Mouse (Mus musculus) urinary bladder, postnatal 14 days (tissue): ENCODE measurements at regions not wholly inside any gene's neighbourhood (a gene's known extent, or its start where the extent isn't known, plus 50 kb on each side); places are given as distances from the start of the nearest gene placed in this dataset.

Experiments
- DNase-seq: peaks from one replicate; pipeline ENCODE4 v3.0.0; 2021; ENCODE audit warnings: low spot score

GRCm38 (mm10) chr5:119059223-119059622, 498.7 kb downstream of the Med13l start:
- no peak for DNase-seq

GRCm38 (mm10) chr5:119060886-119061285, 500.4 kb downstream of the Med13l start:
- DNase-seq = no peak

DNA sequence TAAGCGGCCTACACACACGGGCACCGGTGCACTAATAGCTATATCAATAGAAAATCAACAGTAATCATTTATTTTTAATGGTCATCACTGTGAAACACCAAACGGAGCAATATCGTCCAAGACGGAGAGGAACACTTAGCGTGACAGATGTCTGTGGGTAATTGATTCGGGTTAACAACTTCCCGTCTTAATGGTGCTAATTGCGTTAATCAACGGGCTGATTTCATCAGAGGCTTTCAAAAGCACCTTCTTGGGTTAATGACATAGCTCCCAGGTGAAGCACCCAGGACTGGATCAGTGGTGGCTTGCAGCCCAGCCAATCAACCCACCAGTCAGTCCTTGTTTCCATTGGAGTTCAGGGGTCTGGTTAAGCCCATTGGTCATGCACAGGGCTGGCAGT, 502.0 kb downstream of the Med13l start:
- DNase-seq = no peak

DNA sequence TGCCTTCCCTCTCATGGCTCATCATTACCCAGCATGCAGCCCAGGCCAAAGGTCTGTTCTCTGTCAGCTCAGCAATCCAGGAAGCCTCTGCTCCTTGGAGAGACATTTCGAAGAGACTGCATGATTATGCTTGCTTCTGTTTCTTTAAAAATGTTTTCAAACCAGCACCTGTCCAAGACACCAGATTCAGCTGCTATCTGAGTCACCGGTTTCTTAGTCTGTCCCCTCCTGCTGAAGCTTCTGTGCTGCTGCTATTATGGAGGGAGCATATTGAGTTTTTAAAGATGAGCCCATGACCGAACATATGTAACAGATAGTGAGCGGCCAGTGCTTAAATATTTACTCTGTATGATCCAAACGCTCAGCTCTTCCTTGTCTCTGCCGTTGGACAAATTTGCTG, 506.2 kb downstream of the Med13l start:
- no peak for DNase-seq

- peak; percentile 68 for DNase-seq
Observed at GRCm38 (mm10) chr5:119069765-119070333, 509.4 kb downstream of the Med13l start.

DNA sequence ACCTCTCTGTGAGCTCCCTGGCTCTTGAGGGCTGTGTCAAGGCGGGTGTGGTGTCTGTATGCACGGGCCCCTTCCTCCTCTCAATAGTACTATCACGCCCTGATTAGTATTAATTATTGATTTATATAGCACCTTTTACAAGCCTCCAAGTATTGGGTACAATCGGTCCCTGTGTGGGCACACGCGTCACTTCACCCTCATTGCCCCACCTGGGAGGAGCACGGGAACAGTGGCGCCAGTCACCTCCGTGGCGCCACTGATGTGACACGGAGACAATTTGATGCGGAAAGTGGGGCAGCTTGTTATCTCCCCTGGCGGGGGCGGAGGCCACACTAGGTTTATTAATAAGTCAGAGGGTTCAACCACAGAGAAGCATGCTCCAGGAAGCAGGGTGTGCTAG, 512.2 kb downstream of the Med13l start:
- DNase-seq = no peak

DNA sequence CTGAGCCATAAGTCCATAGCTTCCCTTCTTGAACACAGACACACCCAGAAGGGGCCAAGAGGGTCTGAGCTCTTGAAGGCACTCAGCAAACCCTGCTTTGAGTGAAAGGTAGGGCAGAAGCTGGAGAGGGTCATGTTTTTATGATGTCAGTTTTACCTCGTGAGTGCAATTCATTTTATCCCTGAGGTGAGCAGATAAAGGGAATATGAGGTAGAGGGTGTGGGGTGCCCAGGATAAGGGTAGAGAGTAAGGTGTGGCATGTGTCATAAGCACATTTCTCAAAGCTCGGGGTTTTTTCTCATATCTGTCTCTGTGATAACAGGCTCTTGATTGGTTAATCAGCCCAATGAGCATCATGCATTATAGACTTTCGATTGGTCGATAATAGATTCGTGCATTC, 520.3 kb downstream of the Med13l start:
- DNase-seq = no peak

GRCm38 (mm10) chr5:119082895-119083294, 522.4 kb downstream of the Med13l start:
- DNase-seq = peak; percentile 35

DNA sequence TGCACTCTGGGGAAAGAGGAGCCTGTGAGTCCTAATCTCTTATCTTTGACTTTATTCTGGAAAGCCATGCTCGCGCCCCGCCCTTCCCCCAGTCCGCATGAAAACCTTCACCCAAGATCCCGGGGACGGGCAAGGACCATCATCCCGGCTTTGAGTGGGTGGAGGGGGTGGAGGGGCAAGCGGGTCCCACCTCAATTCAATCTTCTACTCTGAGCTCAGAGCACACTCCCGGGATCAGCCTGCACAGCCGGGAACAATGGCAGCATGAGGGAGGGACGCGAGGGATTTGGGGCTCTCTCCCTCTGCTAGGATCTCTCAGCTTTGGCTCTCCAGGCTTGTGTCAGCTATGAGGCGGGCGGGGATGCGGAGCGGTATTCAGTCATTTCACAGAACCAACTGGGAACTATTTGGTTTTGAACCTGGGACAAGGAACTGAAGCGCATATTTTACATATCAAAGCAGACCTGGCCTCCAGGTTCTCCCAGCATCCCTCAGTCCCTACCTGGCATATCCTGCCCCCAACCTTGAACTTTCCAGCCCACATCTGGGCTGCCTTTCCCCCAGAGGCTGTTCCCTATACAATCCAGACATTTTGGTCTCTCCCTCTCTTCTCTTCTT, 537.2 kb downstream of the Med13l start:
- DNase-seq = no peak

GRCm38 (mm10) chr5:119099817-119100216, 539.3 kb downstream of the Med13l start:
- no peak for DNase-seq

DNA sequence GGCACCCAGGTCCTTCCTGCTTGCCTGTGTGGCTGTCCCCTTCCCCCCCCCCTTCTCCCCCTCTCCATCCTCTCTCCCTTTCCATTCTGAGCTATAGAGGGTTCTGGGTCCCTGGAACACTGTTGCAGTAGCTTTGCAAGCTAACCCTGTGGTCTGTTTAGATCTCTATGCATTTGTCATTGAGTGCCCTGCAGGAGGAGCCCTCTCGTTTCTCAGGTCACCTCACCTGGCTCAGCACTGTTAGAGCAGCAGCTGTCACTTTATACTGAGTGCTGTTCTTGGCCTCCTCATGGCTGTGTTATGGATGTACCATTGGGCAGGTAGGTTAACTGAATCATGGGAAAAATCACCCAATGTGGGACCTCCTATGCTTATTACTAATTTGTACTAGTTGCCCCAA, 543.0 kb downstream of the Med13l start:
- no peak for DNase-seq

DNA sequence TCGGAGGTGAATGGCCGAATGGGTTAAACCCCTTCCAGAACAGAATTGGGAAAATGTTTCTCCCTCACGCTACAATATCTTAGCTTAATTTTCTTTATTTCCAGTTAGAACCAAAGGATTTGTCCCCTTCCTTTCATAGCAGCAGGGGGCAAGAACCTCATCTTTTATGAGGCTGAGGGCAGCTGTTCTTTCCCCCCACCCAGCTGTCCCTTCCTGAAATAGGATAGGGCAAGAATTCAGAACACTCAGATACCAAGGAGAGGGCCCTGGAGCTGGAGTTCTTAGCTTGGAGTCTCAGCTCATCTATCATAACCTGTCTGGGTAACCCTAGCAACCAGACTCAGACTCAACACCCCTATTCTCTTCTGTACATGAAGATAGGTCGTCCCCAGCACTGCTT, 547.4 kb downstream of the Med13l start:
- DNase-seq = no peak

- no peak for DNase-seq
Observed at GRCm38 (mm10) chr5:119109501-119109900, 549.0 kb downstream of the Med13l start.

DNA sequence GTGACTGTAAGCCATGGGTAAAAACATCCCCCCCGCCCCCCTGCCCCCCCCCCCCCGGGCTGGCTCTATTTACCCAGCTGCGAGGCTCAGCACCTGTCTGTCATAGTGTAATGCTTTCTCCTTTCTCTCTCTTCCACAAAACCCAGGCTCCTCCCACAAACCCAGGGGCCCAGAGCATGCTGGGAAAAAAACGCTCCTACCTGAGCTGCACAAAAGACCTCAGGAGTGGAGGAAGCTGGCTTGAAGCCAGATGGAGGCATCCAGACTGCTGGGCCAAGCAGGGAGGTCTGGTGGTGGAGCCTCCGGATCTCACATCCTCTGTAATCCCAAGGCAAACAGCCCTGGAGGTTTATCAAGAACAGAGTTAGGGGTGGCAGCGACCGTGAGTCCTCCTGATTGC, 553.6 kb downstream of the Med13l start:
- DNase-seq = no peak

- no peak for DNase-seq
Observed at GRCm38 (mm10) chr5:119125745-119126144, 544.7 kb upstream of the Tbx3 start.

DNA sequence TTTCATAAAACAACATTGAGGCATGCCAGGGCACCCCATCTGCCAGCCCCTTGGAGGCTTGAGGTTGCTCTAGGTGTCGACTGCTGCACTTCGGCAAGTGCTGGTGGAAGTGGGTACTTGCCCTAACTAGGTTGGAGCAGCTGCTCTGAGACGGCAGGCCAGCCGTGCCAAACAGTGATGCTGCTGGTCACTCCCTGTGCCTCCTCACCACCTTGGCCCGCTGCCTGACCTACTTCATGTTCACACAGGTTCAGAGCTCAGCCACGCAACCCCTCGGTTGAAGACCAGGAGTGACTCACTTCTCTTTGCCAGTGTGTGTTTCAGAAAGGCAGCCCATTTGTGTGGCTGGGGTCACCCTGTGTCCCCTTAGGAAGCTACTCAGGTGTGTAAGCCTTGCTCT, 540.3 kb upstream of the Tbx3 start:
- peak; percentile 89 for DNase-seq

- DNase-seq = no peak
Observed at GRCm38 (mm10) chr5:119131461-119131860, 539.0 kb upstream of the Tbx3 start.

DNA sequence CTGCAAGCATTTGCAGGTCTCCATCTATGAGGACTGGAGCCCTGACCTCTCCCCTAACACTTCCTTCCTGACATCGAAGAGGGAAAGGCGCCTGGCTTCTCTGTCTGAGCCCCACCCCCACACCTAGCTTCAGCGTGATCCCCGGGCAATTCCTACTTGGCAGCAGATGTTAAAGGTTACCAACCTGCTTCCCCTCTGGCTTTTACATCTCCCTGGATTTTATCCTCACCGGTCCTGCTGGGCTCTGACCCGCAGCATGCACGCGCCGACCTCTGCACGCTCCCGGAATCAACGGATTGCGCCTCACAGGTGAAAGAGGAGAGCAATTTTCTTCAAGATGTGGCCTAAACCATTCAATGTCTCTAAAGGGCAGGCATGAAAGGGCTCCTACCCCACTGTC, 537.1 kb upstream of the Tbx3 start:
- DNase-seq = no peak

- peak; percentile 38 for DNase-seq
Observed at GRCm38 (mm10) chr5:119136916-119137315, 533.6 kb upstream of the Tbx3 start.

DNA sequence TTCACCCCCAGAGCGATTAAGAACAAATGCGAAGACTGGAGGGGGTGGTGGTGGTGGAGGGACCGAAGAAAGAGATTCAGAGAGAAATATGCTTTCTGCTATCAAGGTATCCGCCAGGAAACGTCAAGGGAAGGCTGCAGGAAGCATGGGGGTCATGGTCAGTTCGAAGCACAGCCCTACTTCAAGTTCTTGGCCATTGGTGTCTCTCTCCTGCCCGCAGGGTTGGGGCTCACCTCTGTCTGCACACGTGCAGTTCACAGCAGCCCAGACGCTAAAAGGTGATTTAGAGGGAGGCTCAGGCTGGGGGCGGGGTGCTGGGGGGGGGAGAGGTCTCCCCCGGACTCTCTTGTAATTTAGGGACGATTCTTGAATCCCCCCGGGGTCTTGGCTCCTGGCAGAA, 533.1 kb upstream of the Tbx3 start:
- no peak for DNase-seq

DNA sequence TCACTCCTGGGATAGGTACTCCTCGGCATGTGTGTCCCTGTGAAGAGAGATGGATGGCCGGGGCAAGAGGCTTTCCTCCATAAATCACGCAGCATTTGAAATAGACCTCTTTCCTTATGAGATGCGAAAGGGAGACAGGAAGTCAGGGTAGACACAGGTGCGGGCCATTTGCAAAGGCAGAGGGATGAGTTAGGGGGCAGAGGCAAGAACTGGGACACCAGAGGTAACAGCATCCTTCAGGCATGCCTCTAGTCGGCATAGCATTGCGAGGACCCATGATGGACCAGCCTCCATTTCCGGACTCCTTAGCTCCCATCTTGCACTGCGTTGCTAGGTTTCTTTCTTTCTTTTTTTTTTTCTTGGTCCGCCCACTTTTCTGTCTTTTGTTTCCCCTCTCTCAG, 532.6 kb upstream of the Tbx3 start:
- peak; percentile 62 for DNase-seq

DNA sequence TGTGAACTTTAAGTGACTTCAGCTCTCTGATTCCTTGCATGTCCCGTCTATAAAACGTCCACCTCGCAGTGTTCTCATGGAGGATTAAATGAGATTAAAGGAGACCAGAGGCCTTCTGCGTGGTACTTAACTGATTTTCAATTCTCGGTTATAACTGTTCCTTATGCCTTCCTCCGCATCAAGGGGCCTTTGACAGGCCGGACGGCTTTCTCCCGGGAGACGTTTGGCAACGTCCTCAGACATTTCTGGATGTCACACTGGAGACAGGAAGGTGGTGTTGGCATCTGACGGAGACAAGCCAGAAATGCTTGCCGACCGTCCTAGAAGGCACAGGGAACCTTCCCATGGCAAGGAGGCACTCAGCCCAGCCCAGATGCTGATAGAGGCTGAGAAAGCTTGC, 532.2 kb upstream of the Tbx3 start:
- no peak for DNase-seq

GRCm38 (mm10) chr5:119139336-119139735, 531.1 kb upstream of the Tbx3 start:
- DNase-seq = no peak

DNA sequence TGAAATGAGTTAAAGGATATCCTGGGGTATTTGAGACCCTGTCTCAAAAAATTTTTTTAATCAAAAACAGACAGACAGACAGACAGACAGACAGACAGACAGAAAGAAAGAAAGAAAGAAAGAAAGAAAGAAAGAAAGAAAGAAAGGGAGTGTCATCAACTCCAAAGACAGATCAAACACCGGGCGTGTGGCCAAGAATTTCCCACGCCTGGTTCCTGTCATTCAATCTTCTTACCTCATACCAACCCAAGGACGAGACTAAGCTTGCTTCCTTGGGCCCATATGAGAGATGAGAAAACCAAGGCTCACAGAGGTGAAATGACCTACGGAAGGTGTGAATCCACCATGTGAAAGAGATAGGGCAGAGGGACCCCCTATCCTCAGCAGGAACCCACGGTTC, 530.7 kb upstream of the Tbx3 start:
- DNase-seq = no peak
